Mouse (Mus musculus) hindbrain, embryonic 16.5 days (tissue): ENCODE measurements around the gene Ankrd33b. TPM values are rescaled to one million over a fixed set of nuclear protein-coding genes. Genes with fewer than 3 reads are reported as not detected.

Source experiments
- ATAC-seq: fragments of 200-750 bp; cut with Nextera tagmentation; 2 replicates; pipeline ENCODE4 v1.8.0; 2017; ENCODE audit warnings: moderate TSS enrichment, moderate library complexity
- H3K27ac ChIP-seq: fragments of 300-500 bp; sonication (generic); 2 replicates; pipeline ENCODE4 v1.5.1; 2014; ENCODE audit warnings: low read depth, mild to moderate bottlenecking, control low read depth, low read length, moderate library complexity
- H3K27me3 ChIP-seq: fragments of 300-500 bp; sonication (generic); replicated peaks from 2 replicates; pipeline ENCODE4 v1.6.1; 2014; ENCODE audit warnings: low read length; ENCODE audit not compliant: control insufficient read depth, insufficient read depth
- H3K36me3 ChIP-seq: fragments of 300-500 bp; sonication (generic); 2 replicates; pipeline ENCODE4 v1.6.1; 2014; ENCODE audit warnings: mild to moderate bottlenecking, low read length, moderate library complexity, mixed read lengths; ENCODE audit not compliant: control insufficient read depth, insufficient read depth
- H3K4me1 ChIP-seq: fragments of 300-500 bp; sonication (generic); 2 replicates; pipeline ENCODE4 v1.6.1; 2014; ENCODE audit warnings: low read depth, low read length; ENCODE audit not compliant: control insufficient read depth, insufficient read depth
- H3K4me2 ChIP-seq: fragments of 300-500 bp; sonication (generic); 2 replicates; pipeline ENCODE4 v1.6.1; 2014; ENCODE audit warnings: mild to moderate bottlenecking, low read length, control low read depth, moderate library complexity
- H3K4me3 ChIP-seq: fragments of 300-500 bp; sonication (generic); 2 replicates; pipeline ENCODE4 v1.5.1; 2014; ENCODE audit warnings: mild to moderate bottlenecking, low read length, control low read depth, moderate library complexity
- H3K9ac ChIP-seq: fragments of 300-500 bp; sonication (generic); 2 replicates; pipeline ENCODE4 v1.6.1; 2014; ENCODE audit warnings: low read depth, mild to moderate bottlenecking, control low read depth, low read length, moderate library complexity
- H3K9me3 ChIP-seq: fragments of 300-500 bp; sonication (generic); 2 replicates; pipeline ENCODE4 v1.6.1; 2014; ENCODE audit warnings: mild to moderate bottlenecking, low read length, moderate library complexity; ENCODE audit not compliant: control insufficient read depth
- WGBS: fragments of 180-500 bp; shearing (Covaris S2); extraction: QIAGEN DNeasy Blood & Tissue Kit; methylation state at CpG from one replicate; pipeline ENCODE4 v1.1.7; 2014; 5-methylcytosine and 5-hydroxymethylcytosine counted together
- polyA plus RNA-seq: library from polyadenylated mRNA; unstranded; fragments of >200 nt; fragmentation: Nextera tagmentation; extraction: Ambion mirVana; gene quantifications from 2 replicates; pipeline ENCODE4 v1.2.1, GENCODE M21; 2015

Ankrd33b gene
- polyA plus RNA-seq, 1 experiment from 2014 or later, result 0.98 TPM

- 60% methylated on average over 11 of the region's 11 CpGs for WGBS
- no peak overlapping the region for H3K4me2 ChIP-seq
- H3K4me1 ChIP-seq, result no peaks in the 10 kb centered on the region
- H3K9ac ChIP-seq, result no peak overlapping the region
- no peak overlapping the region for H3K27ac ChIP-seq
- no peak for ATAC-seq
- H3K36me3 ChIP-seq, result no peaks in the 10 kb centered on the region
- H3K4me3 ChIP-seq, result no peak overlapping the region
- H3K27me3 ChIP-seq, result no peaks in the 10 kb centered on the region
- peaks cover 2% of the 10 kb centered on the region; the same call in 1 of the 2 replicates for H3K9me3 ChIP-seq
These were observed 14.5 kb upstream of the Ankrd33b start for GRCm38 (mm10) chr15:31381936-31382468.

GRCm38 (mm10) chr15:31379471-31379870 lies 11.9 kb upstream of the Ankrd33b start:
- no peaks in the 10 kb centered on the region for H3K36me3 ChIP-seq
- no peaks in the 10 kb centered on the region for H3K4me1 ChIP-seq
- no peak overlapping the region for H3K4me2 ChIP-seq
- H3K27ac ChIP-seq, result no peak overlapping the region
- no peak for ATAC-seq
- H3K27me3 ChIP-seq, result no peaks in the 10 kb centered on the region
- H3K9ac ChIP-seq, result no peak overlapping the region
- no peaks in the 10 kb centered on the region for H3K9me3 ChIP-seq
- 90% methylated on average over 3 of the region's 3 CpGs for WGBS
- no peak overlapping the region for H3K4me3 ChIP-seq

- no peak overlapping the region for H3K4me2 ChIP-seq
- H3K4me1 ChIP-seq, result no peaks in the 10 kb centered on the region
- WGBS, result 52% methylated on average over 4 of the region's 4 CpGs
- no peak for ATAC-seq
- H3K9ac ChIP-seq, result no peak overlapping the region
- H3K4me3 ChIP-seq, result no peak overlapping the region
- no peaks in the 10 kb centered on the region for H3K36me3 ChIP-seq
- no peak overlapping the region for H3K27ac ChIP-seq
- peaks cover 2% of the 10 kb centered on the region; the same call in 1 of the 2 replicates for H3K27me3 ChIP-seq
- H3K9me3 ChIP-seq, result no peaks in the 10 kb centered on the region
These were observed 7.7 kb upstream of the Ankrd33b start for GRCm38 (mm10) chr15:31375212-31375611.

GRCm38 (mm10) chr15:31369125-31369612 lies 1.6 kb upstream of the Ankrd33b start:
- no peaks in the 10 kb centered on the region for H3K9me3 ChIP-seq
- WGBS, result 17% methylated on average over 12 of the region's 12 CpGs
- H3K36me3 ChIP-seq, result no peaks in the 10 kb centered on the region
- H3K4me2 ChIP-seq, result no peak overlapping the region
- ATAC-seq, result no peak
- no peak overlapping the region for H3K27ac ChIP-seq
- H3K27me3 ChIP-seq, result peaks cover 38% of the 10 kb centered on the region
- no peak overlapping the region for H3K9ac ChIP-seq
- no peak overlapping the region for H3K4me3 ChIP-seq
- H3K4me1 ChIP-seq, result peaks cover 25% of the 10 kb centered on the region

- Histone ChIP-seq H3K9me3 (no peaks in the 10 kb centered on the region), H3K4me3 (no peak overlapping the region), H3K4me2 (no peak overlapping the region), H3K9ac (no peak overlapping the region), H3K27me3 (peaks cover 41% of the 10 kb centered on the region), H3K4me1 (peaks cover 25% of the 10 kb centered on the region), H3K27ac (no peak overlapping the region), H3K36me3 (no peaks in the 10 kb centered on the region)
- 24% methylated on average over 8 of the region's 8 CpGs for WGBS
- no peak for ATAC-seq
These were observed 1.0 kb upstream of the Ankrd33b start for GRCm38 (mm10) chr15:31368556-31368955.

GRCm38 (mm10) chr15:31366596-31367480 lies 688 bp downstream of the Ankrd33b start:
- peak overlapping the region; percentile 63 for H3K9ac ChIP-seq
- H3K9me3 ChIP-seq, result no peaks in the 10 kb centered on the region
- ATAC-seq, result peak; percentile 34
- peaks cover 41% of the 10 kb centered on the region for H3K27me3 ChIP-seq
- peak overlapping the region; percentile 64 for H3K4me3 ChIP-seq
- WGBS, result under 1% methylated on average over 52 of the region's 72 CpGs
- H3K36me3 ChIP-seq, result no peaks in the 10 kb centered on the region
- H3K4me2 ChIP-seq, result peak overlapping the region; percentile 100
- no peak overlapping the region for H3K27ac ChIP-seq
- H3K4me1 ChIP-seq, result peaks cover 25% of the 10 kb centered on the region

GRCm38 (mm10) chr15:31365720-31366591 lies 1.6 kb downstream of the Ankrd33b start:
- no peak overlapping the region for H3K27ac ChIP-seq
- 3% methylated on average over 37 of the region's 37 CpGs for WGBS
- peak overlapping the region; percentile 100 for H3K4me2 ChIP-seq
- H3K4me3 ChIP-seq, result peak overlapping the region; percentile 64
- H3K36me3 ChIP-seq, result no peaks in the 10 kb centered on the region
- no peak for ATAC-seq
- H3K4me1 ChIP-seq, result peaks cover 25% of the 10 kb centered on the region
- 0 out of 2 replicates have a peak overlapping the region, but pooled peaks have one; percentile 24 for H3K9ac ChIP-seq
- H3K27me3 ChIP-seq, result peaks cover 41% of the 10 kb centered on the region
- no peaks in the 10 kb centered on the region for H3K9me3 ChIP-seq

GRCm38 (mm10) chr15:31365041-31365719 lies 2.3 kb downstream of the Ankrd33b start:
- Histone ChIP-seq H3K9ac (no peak overlapping the region), H3K9me3 (no peaks in the 10 kb centered on the region), H3K36me3 (no peaks in the 10 kb centered on the region), H3K4me2 (peak overlapping the region; percentile 100), H3K27ac (no peak overlapping the region), H3K4me1 (peaks cover 25% of the 10 kb centered on the region), H3K4me3 (peak overlapping the region; percentile 64), H3K27me3 (peaks cover 38% of the 10 kb centered on the region)
- 22% methylated on average over 11 of the region's 11 CpGs for WGBS
- ATAC-seq, result no peak
